Mouse (Mus musculus) hindbrain, embryonic 15.5 days (tissue): Measurements from ENCODE around the gene Fgfr2. TPM values are rescaled to one million over a fixed set of nuclear protein-coding genes. Genes with fewer than 3 reads are reported as not detected.

Source experiments
- ATAC-seq: fragments of 200-750 bp; cut with Nextera tagmentation; 2 replicates; pipeline ENCODE4 v1.8.0; 2017; ENCODE audit warnings: low read depth, moderate number of reproducible peaks, moderate TSS enrichment; ENCODE audit not compliant: low FRiP score
- H3K27ac ChIP-seq: fragments of 300-500 bp; sonication (generic); replicated peaks from 2 replicates; pipeline ENCODE4 v1.5.1; 2015; ENCODE audit warnings: mild to moderate bottlenecking, inconsistent platforms
- H3K27me3 ChIP-seq: fragments of 300-500 bp; sonication (generic); 2 replicates; pipeline ENCODE4 v1.6.1; 2015; ENCODE audit warnings: control low read depth, inconsistent platforms
- H3K36me3 ChIP-seq: fragments of 300-500 bp; sonication (generic); 2 replicates; pipeline ENCODE4 v1.6.1; 2015; ENCODE audit warnings: control low read depth, inconsistent platforms
- H3K4me1 ChIP-seq: fragments of 300-500 bp; sonication (generic); replicated peaks from 2 replicates; pipeline ENCODE4 v1.6.1; 2015; ENCODE audit warnings: control low read depth, inconsistent platforms
- H3K4me2 ChIP-seq: fragments of 300-500 bp; sonication (generic); 2 replicates; pipeline ENCODE4 v1.6.1; 2015; ENCODE audit warnings: moderate library complexity, mild to moderate bottlenecking, inconsistent platforms
- H3K4me3 ChIP-seq: fragments of 300-500 bp; sonication (generic); 2 replicates; pipeline ENCODE4 v1.5.1; 2015; ENCODE audit warnings: mild to moderate bottlenecking, inconsistent platforms
- H3K9ac ChIP-seq: fragments of 300-500 bp; sonication (generic); 2 replicates; pipeline ENCODE4 v1.6.1; 2015; ENCODE audit warnings: inconsistent platforms
- H3K9me3 ChIP-seq: fragments of 300-500 bp; sonication (generic); 2 replicates; pipeline ENCODE4 v1.6.1; 2016; ENCODE audit warnings: control low read depth, inconsistent platforms
- WGBS: fragments of 180-500 bp; shearing (Covaris S2); methylation state at CpG from one replicate; pipeline ENCODE4 v1.1.7; 2015; 5-methylcytosine and 5-hydroxymethylcytosine counted together
- polyA plus RNA-seq: library from polyadenylated mRNA; unstranded; fragments of >200 nt; fragmentation: Nextera tagmentation; extraction: Ambion mirVana; gene quantifications from 2 replicates; pipeline ENCODE4 v1.2.1, GENCODE M21; 2015

Fgfr2 gene
- polyA plus RNA-seq, 1 experiment from 2014 or later, result 28.5 TPM

GRCm38 (mm10) chr7:130847164-130847718 lies 2275.9 kb downstream of the Fgfr2 start:
- Histone ChIP-seq H3K27ac (no peak overlapping the region), H3K4me3 (no peak overlapping the region), H3K36me3 (no peaks in the 10 kb centered on the region), H3K27me3 (no peaks in the 10 kb centered on the region), H3K4me2 (no peak overlapping the region), H3K4me1 (no peaks in the 10 kb centered on the region), H3K9me3 (no peaks in the 10 kb centered on the region), H3K9ac (no peak overlapping the region)
- 87% methylated on average over 17 of the region's 17 CpGs for WGBS
- ATAC-seq, result no peak

- Histone ChIP-seq H3K9ac (no peak overlapping the region), H3K4me1 (peaks cover 35% of the 10 kb centered on the region), H3K27ac (no peak overlapping the region), H3K4me3 (no peak overlapping the region), H3K9me3 (no peaks in the 10 kb centered on the region), H3K27me3 (no peaks in the 10 kb centered on the region), H3K4me2 (no peak overlapping the region), H3K36me3 (no peaks in the 10 kb centered on the region)
- ATAC-seq, result no peak
- WGBS, result 84% methylated on average over 12 of the region's 12 CpGs
These were observed 2283.6 kb downstream of the Fgfr2 start for GRCm38 (mm10) chr7:130839380-130840100.

GRCm38 (mm10) chr7:130838658-130839025 lies 2284.5 kb downstream of the Fgfr2 start:
- H3K36me3 ChIP-seq, result no peaks in the 10 kb centered on the region
- no peak overlapping the region for H3K4me2 ChIP-seq
- H3K4me3 ChIP-seq, result no peak overlapping the region
- H3K27ac ChIP-seq, result peak overlapping the region; percentile 66
- H3K9ac ChIP-seq, result no peak overlapping the region
- no peaks in the 10 kb centered on the region for H3K9me3 ChIP-seq
- H3K27me3 ChIP-seq, result no peaks in the 10 kb centered on the region
- no peak for ATAC-seq
- WGBS, result 33% methylated on average over 3 of the region's 3 CpGs
- H3K4me1 ChIP-seq, result peaks cover 43% of the 10 kb centered on the region

- H3K4me3 ChIP-seq, result no peak overlapping the region
- no peaks in the 10 kb centered on the region for H3K36me3 ChIP-seq
- 0 out of 2 replicates have a peak overlapping the region, but pooled peaks have one; percentile 1 for H3K4me2 ChIP-seq
- H3K27ac ChIP-seq, result peak overlapping the region; percentile 66
- H3K9me3 ChIP-seq, result no peaks in the 10 kb centered on the region
- peak; percentile 77 for ATAC-seq
- no peak overlapping the region for H3K9ac ChIP-seq
- 8% methylated on average over 12 of the region's 12 CpGs for WGBS
- no peaks in the 10 kb centered on the region for H3K27me3 ChIP-seq
- H3K4me1 ChIP-seq, result peaks cover 43% of the 10 kb centered on the region
These were observed 2285.1 kb downstream of the Fgfr2 start for GRCm38 (mm10) chr7:130837941-130838657.

- Histone ChIP-seq H3K9ac (no peak overlapping the region), H3K4me3 (no peak overlapping the region), H3K27me3 (no peaks in the 10 kb centered on the region; the same call in 1 of the 2 replicates), H3K36me3 (no peaks in the 10 kb centered on the region), H3K4me2 (no peak overlapping the region), H3K9me3 (no peaks in the 10 kb centered on the region), H3K27ac (no peak overlapping the region), H3K4me1 (peaks cover 43% of the 10 kb centered on the region)
- WGBS, result 53% methylated on average over 9 of the region's 9 CpGs
- no peak for ATAC-seq
These were observed 2287.1 kb downstream of the Fgfr2 start for GRCm38 (mm10) chr7:130836066-130836465.

- Histone ChIP-seq H3K4me1 (peaks cover 43% of the 10 kb centered on the region), H3K27me3 (no peaks in the 10 kb centered on the region; the same call in 1 of the 2 replicates), H3K4me2 (peak overlapping the region; percentile 14; the same call in 1 of the 2 replicates), H3K4me3 (no peak overlapping the region), H3K9ac (no peak overlapping the region), H3K9me3 (no peaks in the 10 kb centered on the region), H3K27ac (peak overlapping the region; percentile 26; the same call in 1 of the 2 replicates), H3K36me3 (no peaks in the 10 kb centered on the region)
- ATAC-seq, result 0 out of 2 replicates have a peak, but pooled peaks have one; percentile 9
- 3% methylated on average over 18 of the region's 18 CpGs for WGBS
These were observed 2287.9 kb downstream of the Fgfr2 start for GRCm38 (mm10) chr7:130834958-130835861.

- Histone ChIP-seq H3K4me1 (peaks cover 39% of the 10 kb centered on the region), H3K4me3 (no peak overlapping the region), H3K9me3 (no peaks in the 10 kb centered on the region), H3K27ac (no peak overlapping the region), H3K9ac (no peak overlapping the region), H3K27me3 (no peaks in the 10 kb centered on the region; the same call in 1 of the 2 replicates), H3K36me3 (no peaks in the 10 kb centered on the region), H3K4me2 (peak overlapping the region; percentile 27; the same call in 1 of the 2 replicates)
- ATAC-seq, result peak; percentile 95
- WGBS, result 21% methylated on average over 21 of the region's 21 CpGs
These were observed 2288.9 kb downstream of the Fgfr2 start for GRCm38 (mm10) chr7:130834299-130834698.

GRCm38 (mm10) chr7:130831586-130831985 lies 2291.6 kb downstream of the Fgfr2 start:
- WGBS, result 92% methylated on average over 5 of the region's 5 CpGs
- no peaks in the 10 kb centered on the region for H3K9me3 ChIP-seq
- H3K9ac ChIP-seq, result no peak overlapping the region
- peaks cover 19% of the 10 kb centered on the region for H3K4me1 ChIP-seq
- no peaks in the 10 kb centered on the region for H3K36me3 ChIP-seq
- H3K27ac ChIP-seq, result no peak overlapping the region
- no peak overlapping the region for H3K4me2 ChIP-seq
- H3K27me3 ChIP-seq, result no peaks in the 10 kb centered on the region; the same call in 1 of the 2 replicates
- H3K4me3 ChIP-seq, result no peak overlapping the region
- no peak for ATAC-seq

GRCm38 (mm10) chr7:130828475-130828874 lies 2294.7 kb downstream of the Fgfr2 start:
- no peaks in the 10 kb centered on the region for H3K9me3 ChIP-seq
- H3K27me3 ChIP-seq, result no peaks in the 10 kb centered on the region; the same call in 1 of the 2 replicates
- no peak overlapping the region for H3K9ac ChIP-seq
- H3K4me2 ChIP-seq, result no peak overlapping the region
- WGBS, result 87% methylated on average over 10 of the region's 10 CpGs
- H3K4me1 ChIP-seq, result no peaks in the 10 kb centered on the region
- H3K4me3 ChIP-seq, result no peak overlapping the region
- no peak for ATAC-seq
- no peaks in the 10 kb centered on the region for H3K36me3 ChIP-seq
- no peak overlapping the region for H3K27ac ChIP-seq

GRCm38 (mm10) chr7:130827844-130828403 lies 2295.2 kb downstream of the Fgfr2 start:
- Histone ChIP-seq H3K4me1 (no peaks in the 10 kb centered on the region), H3K4me3 (no peak overlapping the region), H3K27ac (no peak overlapping the region), H3K27me3 (no peaks in the 10 kb centered on the region; the same call in 1 of the 2 replicates), H3K9ac (no peak overlapping the region), H3K9me3 (no peaks in the 10 kb centered on the region), H3K4me2 (no peak overlapping the region), H3K36me3 (no peaks in the 10 kb centered on the region)
- ATAC-seq, result no peak
- WGBS, result 91% methylated on average over 9 of the region's 9 CpGs

GRCm38 (mm10) chr7:130827431-130827830 lies 2295.7 kb downstream of the Fgfr2 start:
- no peak overlapping the region for H3K4me2 ChIP-seq
- no peak overlapping the region for H3K9ac ChIP-seq
- ATAC-seq, result no peak
- no peaks in the 10 kb centered on the region for H3K4me1 ChIP-seq
- no peak overlapping the region for H3K27ac ChIP-seq
- no peaks in the 10 kb centered on the region; the same call in 1 of the 2 replicates for H3K27me3 ChIP-seq
- H3K9me3 ChIP-seq, result no peaks in the 10 kb centered on the region
- H3K36me3 ChIP-seq, result no peaks in the 10 kb centered on the region
- WGBS, result 59% methylated on average over 3 of the region's 3 CpGs
- H3K4me3 ChIP-seq, result no peak overlapping the region
